Comparison of ENCODE assay signal across 11 mouse cellular contexts in the genomic region with DNA sequence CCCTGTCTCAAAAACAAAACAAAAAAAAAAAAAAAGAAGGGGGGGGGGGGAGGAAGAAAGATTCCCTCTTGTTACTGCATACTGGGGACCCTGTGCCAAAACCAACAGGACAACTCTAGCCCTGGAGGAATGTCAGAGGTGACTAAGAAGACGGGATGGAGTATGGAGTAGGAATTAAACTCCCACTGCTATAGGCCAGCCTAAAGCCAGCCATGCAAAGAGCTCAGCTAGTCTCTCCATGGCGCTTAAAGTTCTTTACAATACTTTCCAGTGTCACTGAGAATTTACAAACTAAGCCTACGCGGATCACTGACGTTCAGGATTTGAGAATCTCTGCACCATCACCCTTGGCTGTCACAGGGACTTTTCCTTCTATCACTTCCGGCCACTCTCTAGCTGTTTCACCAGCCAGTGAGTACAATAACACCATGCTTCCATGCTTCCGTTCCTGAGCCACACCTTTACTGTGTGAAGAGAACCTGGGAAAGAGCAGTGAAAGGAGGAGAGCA. TPM values are rescaled to one million over a fixed set of nuclear protein-coding genes. Genes with fewer than 3 reads are reported as not detected.
DNase-seq lines count a peak whose midpoint lies in the region; ATAC-seq and TF ChIP-seq lines count a peak whose summit lies in the region.
"Had no signal": no experiment of that assay in that cellular context is flagged by ENCODE, and none has a peak within 500 bp of the region (broad histone marks: within the 10 kb centered on the region; RNA-seq: fewer than 3 reads in every experiment).

No protein-coding gene starts in this region.

- no peaks in the 10 kb centered on the region for H3K27me3 ChIP-seq in hindbrain, embryonic 15.5 days
- 0 out of 2 replicates have a peak, but pooled peaks cover 5% of the 10 kb centered on the region for H3K27me3 ChIP-seq in hindbrain, embryonic 10.5 days (ENCODE audit: insufficient read depth, poor library complexity, severe bottlenecking)
- no peaks in the 10 kb centered on the region for H3K27me3 ChIP-seq in stomach, embryonic 14.5 days (ENCODE audit: control insufficient read depth, insufficient read depth, low read length)
- no peaks in the 10 kb centered on the region for H3K27me3 ChIP-seq in stomach, postnatal 0 days (ENCODE audit: control insufficient read depth, insufficient read depth, low read length)
- no peaks in the 10 kb centered on the region for H3K27me3 ChIP-seq in embryonic facial prominence, embryonic 12.5 days
- H3K27me3 ChIP-seq: embryonic facial prominence, embryonic 15.5 days had no signal

- 0 out of 2 replicates have a peak overlapping the region, but pooled peaks have one; percentile 20 for H3K27ac ChIP-seq in hindbrain, embryonic 15.5 days (replicated peaks)
- no peak overlapping the region for H3K27ac ChIP-seq in hindbrain, embryonic 10.5 days
- 0 out of 2 replicates have a peak overlapping the region, but pooled peaks have one; percentile 1 for H3K27ac ChIP-seq in stomach, embryonic 14.5 days (ENCODE audit: low read length)
- no peak overlapping the region for H3K27ac ChIP-seq in stomach, postnatal 0 days (replicated peaks)
- peak overlapping the region; percentile 65; the same call in 1 of the 2 replicates for H3K27ac ChIP-seq in embryonic facial prominence, embryonic 12.5 days
- H3K27ac ChIP-seq: embryonic facial prominence, embryonic 15.5 days had no signal

- H3K4me3 ChIP-seq in hindbrain, embryonic 15.5 days, result no peak overlapping the region
- no peak overlapping the region for H3K4me3 ChIP-seq in hindbrain, embryonic 10.5 days
- no peak overlapping the region for H3K4me3 ChIP-seq in stomach, embryonic 14.5 days (ENCODE audit: low read depth, low read length)
- no peak overlapping the region for H3K4me3 ChIP-seq in stomach, postnatal 0 days (ENCODE audit: low read depth, low read length)
- H3K4me3 ChIP-seq in embryonic facial prominence, embryonic 12.5 days, result no peak overlapping the region
- H3K4me3 ChIP-seq: embryonic facial prominence, embryonic 15.5 days had no signal

- TF ChIP-seq EP300 in stomach, postnatal 0 days (optimal IDR thresholded peaks at IDR 0.05), result no peak

- no peaks in the 10 kb centered on the region for H3K36me3 ChIP-seq in hindbrain, embryonic 15.5 days
- no peaks in the 10 kb centered on the region for H3K36me3 ChIP-seq in hindbrain, embryonic 10.5 days
- H3K36me3 ChIP-seq in stomach, embryonic 14.5 days (ENCODE audit: control insufficient read depth, insufficient read depth, low read length), result no peaks in the 10 kb centered on the region
- H3K36me3 ChIP-seq in stomach, postnatal 0 days (ENCODE audit: control insufficient read depth, insufficient read depth, low read length), result no peaks in the 10 kb centered on the region
- no peaks in the 10 kb centered on the region for H3K36me3 ChIP-seq in embryonic facial prominence, embryonic 12.5 days
- H3K36me3 ChIP-seq: embryonic facial prominence, embryonic 15.5 days; G1E had no signal

- no peak for DNase-seq in hindbrain, embryonic 10.5 days (ENCODE audit: low spot score)
- no peak for DNase-seq in stomach, postnatal 0 days (ENCODE audit: low spot score)
- no peak for DNase-seq in left cerebral cortex, adult 18-20 months (ENCODE audit: low spot score in 2 of 2)
- DNase-seq: cerebellum, postnatal 10 days; kidney, adult 11 months had no signal

- TF ChIP-seq CTCF in stomach, postnatal 0 days (IDR thresholded peaks at IDR 0.05; ENCODE audit: low read depth), result no peak

- no peaks in the 10 kb centered on the region for H3K9me3 ChIP-seq in hindbrain, embryonic 15.5 days
- H3K9me3 ChIP-seq in hindbrain, embryonic 10.5 days, result no peaks in the 10 kb centered on the region
- H3K9me3 ChIP-seq in stomach, embryonic 14.5 days (ENCODE audit: control insufficient read depth, low read depth, low read length), result no peaks in the 10 kb centered on the region
- H3K9me3 ChIP-seq in stomach, postnatal 0 days (ENCODE audit: control insufficient read depth, low read length), result no peaks in the 10 kb centered on the region
- H3K9me3 ChIP-seq in embryonic facial prominence, embryonic 12.5 days, result no peaks in the 10 kb centered on the region
- H3K9me3 ChIP-seq: embryonic facial prominence, embryonic 15.5 days; G1E had no signal

- 79% methylated on average over 7 of the region's 7 CpGs for WGBS in hindbrain, embryonic 15.5 days
- 74% methylated on average over 7 of the region's 7 CpGs for WGBS in hindbrain, embryonic 10.5 days
- WGBS in stomach, embryonic 14.5 days, result 69% methylated on average over 7 of the region's 7 CpGs
- 61% methylated on average over 7 of the region's 7 CpGs for WGBS in stomach, postnatal 0 days
- 62% methylated on average over 7 of the region's 7 CpGs for WGBS in embryonic facial prominence, embryonic 12.5 days

- peaks cover 14% of the 10 kb centered on the region for H3K4me1 ChIP-seq in hindbrain, embryonic 15.5 days (replicated peaks)
- peaks cover 21% of the 10 kb centered on the region for H3K4me1 ChIP-seq in hindbrain, embryonic 10.5 days (replicated peaks)
- H3K4me1 ChIP-seq in stomach, embryonic 14.5 days (ENCODE audit: control insufficient read depth, insufficient read depth, low read length), result peaks cover 16% of the 10 kb centered on the region
- H3K4me1 ChIP-seq in stomach, postnatal 0 days (replicated peaks; ENCODE audit: control insufficient read depth, insufficient read depth), result 0 out of 2 replicates have a peak, but pooled peaks cover 2% of the 10 kb centered on the region
- H3K4me1 ChIP-seq in embryonic facial prominence, embryonic 12.5 days, result peaks cover 21% of the 10 kb centered on the region

- H3K9ac ChIP-seq in hindbrain, embryonic 15.5 days, result no peak overlapping the region
- no peak overlapping the region for H3K9ac ChIP-seq in stomach, embryonic 14.5 days (replicated peaks; ENCODE audit: low read depth, low read length)
- no peak overlapping the region for H3K9ac ChIP-seq in stomach, postnatal 0 days (ENCODE audit: low read length)
- no peak overlapping the region for H3K9ac ChIP-seq in embryonic facial prominence, embryonic 12.5 days
- H3K9ac ChIP-seq: embryonic facial prominence, embryonic 15.5 days had no signal

- no peak overlapping the region for H3K4me2 ChIP-seq in hindbrain, embryonic 15.5 days
- no peak overlapping the region for H3K4me2 ChIP-seq in stomach, embryonic 14.5 days (replicated peaks; ENCODE audit: low read depth, low read length)
- no peak overlapping the region for H3K4me2 ChIP-seq in stomach, postnatal 0 days (replicated peaks; ENCODE audit: low read depth)
- H3K4me2 ChIP-seq in embryonic facial prominence, embryonic 12.5 days (replicated peaks), result no peak overlapping the region
- H3K4me2 ChIP-seq: embryonic facial prominence, embryonic 15.5 days had no signal

- no peak for ATAC-seq in hindbrain, embryonic 15.5 days (ENCODE audit: low FRiP score, low read depth)
- no peak for ATAC-seq in stomach, embryonic 14.5 days (ENCODE audit: insufficient number of reproducible peaks, insufficient read depth, low FRiP score, low read depth)
- no peak for ATAC-seq in stomach, postnatal 0 days (ENCODE audit: low FRiP score, low TSS enrichment)
- ATAC-seq in embryonic facial prominence, embryonic 12.5 days (ENCODE audit: insufficient number of reproducible peaks, insufficient read depth, low FRiP score, low TSS enrichment), result no peak
- no peak for ATAC-seq in frontal cortex, adult (ENCODE audit: low TSS enrichment)

RNA-seq across cellular contexts. Expression of gene Fmnl3, which starts 6.2 kb away (rescaled TPM):
- 8.9 and 9.1 TPM in 2 replicates for polyA plus RNA-seq in hindbrain, embryonic 15.5 days (2015; fragmentation: Nextera tagmentation; extraction: Ambion mirVana)
- polyA plus RNA-seq in hindbrain, embryonic 10.5 days (2016; fragmentation: Nextera tagmentation; extraction: Ambion mirVana), result 10.7 and 14.6 TPM in 2 replicates
- polyA plus RNA-seq in stomach, embryonic 14.5 days (2014; fragmentation: Nextera tagmentation; extraction: Ambion mirVana), result 21.5 and 23.1 TPM in 2 replicates
- 8.0 and 8.6 TPM in 2 replicates for polyA plus RNA-seq in stomach, postnatal 0 days (2015; fragmentation: Nextera tagmentation; extraction: Ambion mirVana)
- 32.6 and 37.0 TPM in 2 replicates for polyA plus RNA-seq in embryonic facial prominence, embryonic 12.5 days (2016; fragmentation: Nextera tagmentation; extraction: Ambion mirVana)
- 1 to 10 TPM; 8.5 to 9.6 TPM for total RNA-seq in left cerebral cortex, adult 18-20 months (2021)

RNA-seq across cellular contexts. Expression of gene Tmbim6, which starts 28.6 kb away (rescaled TPM):
- 299 and 320 TPM in 2 replicates for polyA plus RNA-seq in hindbrain, embryonic 15.5 days (2015; fragmentation: Nextera tagmentation; extraction: Ambion mirVana)
- polyA plus RNA-seq in hindbrain, embryonic 10.5 days (2016; fragmentation: Nextera tagmentation; extraction: Ambion mirVana), result 283 and 284 TPM in 2 replicates
- polyA plus RNA-seq in stomach, embryonic 14.5 days (2014; fragmentation: Nextera tagmentation; extraction: Ambion mirVana), result 317 and 355 TPM in 2 replicates
- polyA plus RNA-seq in stomach, postnatal 0 days (2015; fragmentation: Nextera tagmentation; extraction: Ambion mirVana), result 469 and 479 TPM in 2 replicates
- polyA plus RNA-seq in embryonic facial prominence, embryonic 12.5 days (2016; fragmentation: Nextera tagmentation; extraction: Ambion mirVana), result 256 and 268 TPM in 2 replicates
- 100 to 1,000 TPM; 331 to 338 TPM for total RNA-seq in left cerebral cortex, adult 18-20 months (2021)

Comparison
In these comparisons a context has a peak if more than half of its experiments do, and no peak if none do; other contexts are left out.
1. H3K27ac ChIP-seq: peak in hindbrain, embryonic 15.5 days (single experiment), stomach, embryonic 14.5 days (single experiment) and embryonic facial prominence, embryonic 12.5 days (single experiment); none in hindbrain, embryonic 10.5 days (single experiment) and stomach, postnatal 0 days (single experiment).